Mouse (Mus musculus): ENCODE results near the gene Traip.

GRCm38 (mm10) chr9:107974491-107975171, 24.7 kb downstream of the Traip start:
- TF ChIP-seq CTCF (IDR thresholded peaks at IDR 0.05; ENCODE audit: low read depth): no peak
- no peak; the same call in 1 of the 2 replicates for TF ChIP-seq EP300 (IDR thresholded peaks at IDR 0.05; ENCODE audit: low read depth)
